Mouse (Mus musculus) layer of hippocampus, postnatal 14 days (tissue): ENCODE measurements around the gene Thra. TPM values are rescaled to one million over a fixed set of nuclear protein-coding genes. Genes with fewer than 3 reads are reported as not detected.

Experiments
- DNase-seq, 2 experiments: peaks; one replicate each; pipeline ENCODE4 v3.0.0; 2021 to 2022; ENCODE audit warnings: low spot score in 2 of 2, mixed read lengths in 1 of 2
- total RNA-seq, 2 experiments: library from RNA; stranded (reverse); gene quantifications; 2 replicates each; pipeline ENCODE4 v1.2.3; 2021

Thra gene
- total RNA-seq, 2 experiments from 2014 or later, result 1,264 to 1,291 TPM

GRCm38 (mm10) chr11:98775348-98776051 lies 35.1 kb downstream of the Thra start:
- DNase-seq, result peak; percentile 99 to 100

GRCm38 (mm10) chr11:98776052-98776764 lies 35.8 kb downstream of the Thra start:
- DNase-seq, result no peak

GRCm38 (mm10) chr11:98776843-98777590 lies 36.6 kb downstream of the Thra start:
- no peak for DNase-seq

GRCm38 (mm10) chr11:98777888-98778287 lies 37.5 kb downstream of the Thra start:
- no peak for DNase-seq

GRCm38 (mm10) chr11:98781851-98782512 lies 41.5 kb downstream of the Thra start:
- DNase-seq, result peak; percentile 55 to 85

GRCm38 (mm10) chr11:98782651-98783235 lies 42.3 kb downstream of the Thra start:
- no peak for DNase-seq

GRCm38 (mm10) chr11:98783236-98783696 lies 42.8 kb downstream of the Thra start:
- DNase-seq, result peak; percentile 95 to 96

GRCm38 (mm10) chr11:98784139-98784538 lies 43.7 kb downstream of the Thra start:
- no peak for DNase-seq

- DNase-seq, result no peak
Measured at GRCm38 (mm10) chr11:98785214-98785613, 44.8 kb downstream of the Thra start.

- DNase-seq, result peak; percentile 79 to 91
Measured at GRCm38 (mm10) chr11:98785772-98786281, 45.4 kb downstream of the Thra start.

GRCm38 (mm10) chr11:98786359-98787214 lies 46.1 kb downstream of the Thra start:
- peak; percentile 98 for DNase-seq

GRCm38 (mm10) chr11:98787229-98787628 lies 46.8 kb downstream of the Thra start:
- DNase-seq, result no peak

GRCm38 (mm10) chr11:98787691-98788090 lies 47.3 kb downstream of the Thra start:
- DNase-seq, result no peak

GRCm38 (mm10) chr11:98788139-98788538 lies 47.7 kb downstream of the Thra start:
- no peak for DNase-seq

- peak; percentile 75 to 89 for DNase-seq
Measured at GRCm38 (mm10) chr11:98788550-98789218, 48.2 kb downstream of the Thra start.

- DNase-seq, result no peak
Measured at GRCm38 (mm10) chr11:98789219-98789807, 48.9 kb downstream of the Thra start.

- no peak for DNase-seq
Measured at GRCm38 (mm10) chr11:98789824-98790223, 49.4 kb downstream of the Thra start.

- DNase-seq, result no peak
Measured at GRCm38 (mm10) chr11:98790631-98791205, 50.3 kb downstream of the Thra start.
